Mouse (Mus musculus) urinary bladder, adult 18-20 months (tissue): Measurements from ENCODE around the gene Tuft1.
"Not testable (repeated sequence)": the region's sequence is repeated elsewhere in the genome, so short reads cannot be mapped to it uniquely, and the experiment has no call there.

Source experiments
- DNase-seq, 2 experiments: peaks; one replicate each; pipeline ENCODE4 v3.0.0; 2022; ENCODE audit warnings: low spot score in 2 of 2, mixed read lengths in 2 of 2

Gene Tuft1

DNA sequence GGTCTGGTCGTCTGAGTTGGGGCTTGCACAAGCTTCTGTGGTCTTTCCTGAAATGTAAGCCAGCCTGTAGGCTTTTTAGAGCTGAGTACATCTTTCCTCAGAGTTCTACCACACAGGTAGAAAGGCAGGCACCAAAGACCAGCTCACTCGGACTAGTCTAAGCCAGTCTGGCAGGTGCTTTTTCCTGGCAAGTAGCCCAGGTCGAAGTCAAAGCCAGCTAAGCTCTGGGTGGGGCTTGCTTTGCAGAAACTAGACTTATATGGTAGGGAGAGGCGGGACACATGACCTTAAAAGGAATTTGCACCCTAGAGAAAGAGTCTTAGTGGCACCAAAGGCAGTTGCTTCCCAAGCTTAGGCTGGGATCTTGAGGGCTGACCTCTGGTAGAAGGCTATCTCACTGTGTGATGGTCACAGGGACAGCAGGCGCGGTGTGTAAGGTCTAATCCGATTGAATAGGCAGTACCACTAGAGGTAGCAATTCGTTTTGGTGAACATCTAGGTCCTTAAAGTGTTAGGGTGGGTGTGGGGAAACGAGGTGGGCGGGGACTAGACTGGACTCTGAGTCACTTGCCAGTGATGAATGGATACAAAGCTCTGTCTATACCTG lies 573 bp upstream of the Tuft1 start:
- DNase-seq: not testable (repeated sequence)

DNA sequence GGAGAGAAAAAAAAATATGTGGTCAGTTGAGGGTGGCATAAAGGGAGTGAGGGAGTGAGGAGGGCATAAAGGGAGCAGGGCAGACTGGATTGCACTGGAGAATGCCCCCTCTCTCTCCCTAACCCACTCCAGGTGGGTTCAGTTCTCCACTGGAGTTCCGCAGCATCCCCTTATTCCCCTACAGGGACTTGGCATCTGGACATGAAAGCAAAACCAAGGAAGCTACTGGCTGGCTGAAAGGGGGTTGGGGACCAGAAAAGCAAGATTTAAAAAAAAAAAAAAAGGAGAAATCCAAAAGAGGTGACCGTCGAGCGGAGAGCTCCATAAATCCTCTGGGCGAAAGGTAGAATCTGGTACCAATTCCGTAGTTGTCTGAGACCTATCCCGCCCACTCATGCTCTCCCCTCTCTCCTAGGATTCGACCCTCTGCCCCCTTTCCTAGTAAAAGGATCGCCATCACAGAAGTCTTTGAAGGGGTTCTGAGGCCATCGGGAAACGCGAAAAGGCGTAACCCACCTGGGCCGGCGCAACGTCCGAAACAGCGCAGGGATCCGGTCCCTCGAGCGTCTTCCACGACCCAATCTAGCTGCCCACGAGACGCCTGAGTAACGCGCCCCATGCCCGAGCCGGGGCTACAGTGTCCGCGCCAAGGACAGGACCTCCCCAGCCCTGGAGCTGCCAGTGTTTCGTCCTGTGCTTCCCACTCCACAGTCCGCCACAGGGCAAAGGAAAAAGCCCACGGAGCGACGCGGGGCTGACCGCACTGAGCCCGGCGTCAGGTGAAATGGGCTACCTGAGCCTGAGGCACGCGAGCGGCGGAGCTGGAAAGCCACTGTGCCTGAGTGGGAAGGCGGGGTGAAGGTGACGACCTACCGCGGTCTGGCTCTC lies 576 bp downstream of the Tuft1 start:
- not testable (repeated sequence) for DNase-seq

DNA sequence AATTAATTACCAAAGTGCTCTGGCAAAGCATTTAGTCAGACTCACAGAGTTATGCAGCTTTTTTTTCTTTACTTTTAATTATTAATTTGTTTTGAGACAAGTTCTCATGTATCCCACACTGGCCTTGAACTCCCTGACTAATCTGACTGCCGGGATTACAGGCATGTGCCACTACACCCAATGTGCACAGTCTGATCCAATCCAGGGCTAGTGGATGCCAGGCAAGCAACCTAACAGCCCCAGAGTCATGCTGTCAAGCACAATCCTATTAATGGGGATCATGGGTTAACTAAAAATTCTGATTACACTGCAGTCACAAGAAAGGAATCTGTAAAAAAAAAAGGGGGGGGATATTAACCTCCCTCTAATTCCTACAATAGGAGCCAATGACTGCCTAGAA lies 4.7 kb downstream of the Tuft1 start:
- DNase-seq: not testable (repeated sequence)

DNA sequence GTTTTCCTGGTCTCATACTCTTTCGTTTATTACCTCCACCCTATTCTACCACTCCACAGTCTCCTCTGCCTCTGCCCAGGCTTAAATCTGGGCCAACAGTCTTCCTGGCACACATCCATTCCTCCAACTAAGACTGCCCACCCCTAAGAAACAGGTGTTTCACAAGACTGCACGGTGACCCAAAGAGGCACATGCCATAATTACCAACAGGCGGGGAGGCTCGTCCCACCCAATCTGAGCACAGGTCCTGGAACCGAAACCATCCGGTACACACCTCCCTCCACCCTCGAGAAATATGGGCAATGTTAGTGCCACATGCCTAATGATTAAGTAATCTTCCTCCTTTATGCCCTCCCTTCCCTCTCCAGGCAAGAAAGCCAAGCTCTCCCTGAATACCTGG lies 8.3 kb downstream of the Tuft1 start:
- DNase-seq: no peak

DNA sequence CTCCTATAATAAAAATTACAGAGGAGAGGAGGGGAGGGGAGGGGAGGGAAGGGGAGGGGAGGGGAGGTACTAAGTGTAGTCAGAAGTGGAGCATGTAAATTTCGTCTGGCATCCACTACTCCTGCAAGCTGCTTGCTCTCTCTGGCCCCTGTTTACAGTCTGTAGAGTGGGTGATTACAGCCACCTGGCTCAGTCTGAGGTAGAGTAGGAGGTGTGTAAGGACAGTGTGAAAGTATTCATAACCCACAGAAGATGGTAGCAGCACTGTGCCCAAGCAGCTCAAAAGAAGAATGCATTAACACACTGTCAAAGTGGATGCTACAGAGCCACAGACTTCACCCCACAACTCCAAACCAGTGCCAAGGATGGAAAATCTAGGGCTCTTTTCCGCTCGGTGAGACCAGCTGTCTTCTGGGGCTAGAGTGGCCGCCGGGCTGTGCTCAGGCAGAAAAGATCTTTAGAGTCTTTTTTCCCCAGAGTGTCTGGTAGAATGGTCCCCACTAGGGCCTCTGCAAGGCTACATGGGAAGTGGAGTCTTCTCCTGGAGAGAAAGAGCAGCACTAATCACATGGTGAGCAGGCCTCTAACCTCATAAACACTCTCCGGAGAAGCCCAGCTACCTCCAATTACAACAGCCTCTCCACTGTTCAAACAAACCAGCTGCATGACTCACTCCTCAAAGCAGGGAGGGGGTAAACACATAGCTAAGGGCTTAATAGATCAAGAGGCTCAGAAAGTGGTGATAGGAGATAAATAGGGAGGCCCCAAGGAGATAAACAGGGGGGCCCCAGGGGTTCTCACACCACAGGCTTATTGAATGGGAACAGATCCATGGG lies 9.7 kb downstream of the Tuft1 start:
- DNase-seq: peak; percentile 28 to 64

DNA sequence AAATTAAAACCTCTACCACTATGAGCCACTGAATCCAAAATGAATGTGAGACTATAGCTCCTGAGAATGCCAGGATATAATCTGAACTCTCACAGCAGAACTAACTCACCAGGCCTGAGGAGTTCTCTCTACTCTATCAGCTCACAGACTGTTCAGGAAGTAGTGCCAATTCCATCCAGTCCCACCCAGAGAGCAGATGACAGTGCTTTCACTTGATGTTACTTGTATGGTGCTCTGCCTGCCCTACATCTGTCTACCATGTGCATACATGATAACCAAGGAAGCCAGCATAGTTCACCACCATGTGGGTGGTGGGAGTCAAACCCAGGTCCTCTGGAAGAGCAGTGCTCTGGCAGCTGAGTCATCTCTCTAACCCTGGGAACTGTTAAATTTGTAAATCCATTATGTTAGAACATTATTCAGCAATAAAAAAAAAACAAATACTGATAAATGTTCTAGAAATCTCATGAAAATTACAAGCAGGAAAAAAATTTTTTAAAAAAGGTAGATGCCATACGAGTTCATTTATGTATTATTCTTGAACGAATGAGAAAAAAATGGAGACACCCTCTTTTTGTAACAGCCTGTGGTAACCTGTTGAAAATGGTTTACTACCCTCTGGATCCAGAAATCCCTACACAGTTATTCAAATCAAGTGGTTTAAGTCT lies 16.0 kb downstream of the Tuft1 start, which contains the start of gene Gm10972:
Gene Gm10972, plus strand, starts transcription at position 618 of the 668 bp plus-strand sequence.
- not testable (repeated sequence) for DNase-seq

DNA sequence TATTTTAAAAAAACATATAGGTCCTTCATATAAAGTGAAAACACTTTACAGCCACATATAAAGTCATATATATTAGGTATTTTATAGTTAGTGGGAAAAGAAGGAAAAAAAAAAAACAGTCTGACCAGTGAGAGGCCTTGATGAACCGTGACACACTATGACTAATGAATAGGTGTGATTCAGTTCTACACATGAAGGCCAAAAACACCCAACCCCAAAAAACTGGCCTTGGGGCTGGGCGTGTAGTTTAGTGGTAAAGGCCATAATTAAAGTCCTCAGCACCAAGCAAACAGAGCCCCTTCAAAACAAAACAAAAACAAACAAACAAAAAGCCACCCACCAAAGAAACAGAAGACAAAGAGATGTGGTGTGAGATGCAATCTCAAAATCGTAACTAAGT lies 28.8 kb downstream of the Tuft1 start:
- no peak for DNase-seq

DNA sequence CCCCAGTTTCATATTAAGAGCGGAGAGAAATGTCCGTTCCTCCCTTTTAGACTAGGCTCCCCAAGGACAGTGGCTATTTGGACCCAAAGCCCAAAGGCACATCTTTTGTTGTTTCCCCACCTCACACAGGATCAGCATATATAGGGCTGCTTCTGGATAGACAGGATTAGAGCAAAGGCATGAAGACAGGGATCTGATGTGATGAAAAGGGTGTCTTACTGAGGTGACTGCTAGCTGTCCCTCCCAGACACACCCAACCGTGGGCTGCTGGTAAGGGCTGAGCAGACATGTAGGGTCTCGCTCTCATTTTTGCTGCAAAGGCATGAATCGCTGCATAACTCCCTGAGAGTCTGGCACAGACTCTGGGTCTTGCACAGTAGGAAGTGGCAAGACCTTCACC lies 30.0 kb downstream of the Tuft1 start:
- DNase-seq: no peak

DNA sequence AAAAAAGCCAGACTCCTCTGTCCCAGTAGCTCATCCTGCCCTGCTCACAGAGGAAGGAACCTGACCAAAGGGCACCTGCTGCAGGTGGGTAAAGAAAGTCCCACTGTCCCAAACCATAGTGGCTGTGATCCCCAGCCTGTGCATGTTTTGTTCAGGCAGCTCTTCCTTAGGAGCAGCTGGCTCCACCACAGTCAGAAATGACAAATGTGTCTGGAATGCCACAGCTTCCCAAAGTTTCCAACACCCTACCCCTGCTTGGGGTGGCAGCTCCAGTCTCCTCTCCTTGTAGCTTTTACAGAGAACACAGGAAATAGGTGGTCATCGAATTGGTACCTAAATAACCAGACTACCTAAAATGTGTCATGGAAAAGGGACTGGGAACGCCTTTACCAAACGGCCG lies 34.4 kb downstream of the Tuft1 start:
- DNase-seq: no peak

DNA sequence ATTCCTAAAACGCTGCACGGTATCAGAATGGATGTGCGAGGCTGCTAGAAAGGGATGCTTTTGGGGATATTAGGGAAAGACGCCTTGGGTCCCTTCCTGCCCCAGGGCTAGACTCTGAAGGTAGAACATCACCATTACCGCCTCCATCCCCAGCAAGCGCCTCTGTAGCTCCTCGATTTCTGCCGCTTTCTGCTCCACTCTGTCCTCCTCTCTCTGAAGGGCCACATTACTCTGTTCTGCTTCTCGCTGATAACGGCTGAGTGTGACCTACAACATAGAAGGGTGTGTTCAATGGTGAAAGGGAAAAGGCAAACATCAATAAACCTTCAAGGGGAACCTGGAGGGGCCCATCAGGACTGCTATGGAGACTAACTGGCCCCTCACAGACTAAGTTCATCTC lies 36.1 kb downstream of the Tuft1 start:
- DNase-seq: no peak

DNA sequence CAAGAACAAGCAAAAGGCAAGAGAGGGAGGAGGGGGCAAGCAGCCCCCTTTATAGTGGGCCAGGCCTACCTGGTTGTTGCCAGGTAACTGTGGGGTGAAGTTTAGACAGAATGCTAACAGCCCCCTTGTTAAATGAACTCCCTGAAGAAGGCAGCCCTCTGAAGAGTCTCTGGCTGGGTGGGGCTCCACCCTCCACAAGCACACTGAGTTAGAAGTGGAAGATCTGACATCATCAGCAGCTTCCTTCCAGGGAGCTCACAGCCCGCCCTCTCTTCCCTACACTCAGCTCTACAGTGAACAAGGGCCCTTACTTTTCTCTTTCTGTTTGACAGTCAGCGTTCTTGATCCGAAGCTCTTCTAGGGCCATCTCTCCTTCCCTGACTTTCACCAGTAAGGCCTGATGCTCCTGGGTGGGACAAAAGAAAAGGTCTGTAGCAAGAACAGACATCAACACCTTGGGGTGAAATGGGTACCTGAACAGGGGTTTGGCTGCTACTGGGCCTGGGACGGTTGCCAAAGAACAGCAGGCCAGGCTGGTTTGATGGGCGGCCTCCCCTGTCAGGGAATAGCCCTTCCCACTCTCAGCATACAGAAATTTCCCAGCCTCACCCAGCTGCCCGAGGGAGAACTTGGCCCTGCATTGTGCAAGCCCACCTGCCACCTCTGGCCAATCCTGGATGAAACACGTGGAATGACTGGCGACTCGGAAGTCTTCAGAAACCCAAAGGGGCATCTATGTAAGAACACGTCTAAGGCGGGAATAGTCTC lies 36.7 kb downstream of the Tuft1 start:
- no peak for DNase-seq

DNA sequence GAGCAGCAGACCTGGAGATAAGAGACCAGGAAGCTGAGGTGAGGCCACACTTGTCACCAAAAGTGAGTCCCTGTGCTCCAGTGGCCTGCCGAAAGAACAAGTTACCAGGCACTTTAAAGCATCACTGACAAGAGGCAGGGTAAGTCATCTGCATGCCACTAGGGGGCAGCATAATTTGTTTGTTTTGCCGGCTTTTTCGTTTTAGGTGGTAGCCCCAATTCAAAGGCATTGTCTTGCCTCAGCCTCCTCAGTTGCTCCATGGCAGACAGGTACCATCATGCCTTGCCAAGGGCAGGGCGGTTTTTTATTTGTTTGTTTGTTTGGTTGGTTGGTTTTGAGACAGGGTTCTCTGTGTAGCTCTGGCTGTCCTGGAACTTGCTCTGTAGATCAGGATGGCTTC lies 42.0 kb downstream of the Tuft1 start:
- no peak for DNase-seq

DNA sequence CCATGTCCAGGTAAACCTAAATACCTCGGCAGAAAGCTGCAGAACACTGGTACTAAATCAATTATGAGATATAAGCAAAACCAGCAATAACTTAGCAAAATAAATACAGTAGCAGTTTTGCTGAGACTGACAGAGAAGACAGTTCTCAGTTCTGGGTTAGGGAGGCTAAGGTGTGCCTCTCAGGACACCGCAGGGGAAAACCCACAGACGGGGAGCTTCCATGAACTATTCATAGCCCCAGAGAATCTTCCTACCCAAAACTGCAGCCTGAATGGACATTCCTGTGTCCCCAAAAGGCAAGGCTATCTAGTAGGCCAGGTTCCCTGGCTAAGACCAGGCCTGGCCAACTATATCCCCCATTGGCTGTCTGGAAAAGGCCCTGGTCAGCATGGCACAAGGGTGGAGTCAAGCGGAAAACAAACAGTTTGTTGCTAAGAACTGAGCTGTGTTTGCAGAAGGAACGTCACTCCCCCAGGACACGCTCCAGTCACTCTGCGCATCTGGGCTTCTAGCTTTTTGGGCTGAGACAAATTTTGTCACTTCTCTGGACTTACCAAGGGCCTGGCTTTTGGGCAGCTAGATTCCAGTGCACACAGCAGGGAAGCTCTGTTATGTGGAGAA lies 45.3 kb downstream of the Tuft1 start:
- DNase-seq: no peak

DNA sequence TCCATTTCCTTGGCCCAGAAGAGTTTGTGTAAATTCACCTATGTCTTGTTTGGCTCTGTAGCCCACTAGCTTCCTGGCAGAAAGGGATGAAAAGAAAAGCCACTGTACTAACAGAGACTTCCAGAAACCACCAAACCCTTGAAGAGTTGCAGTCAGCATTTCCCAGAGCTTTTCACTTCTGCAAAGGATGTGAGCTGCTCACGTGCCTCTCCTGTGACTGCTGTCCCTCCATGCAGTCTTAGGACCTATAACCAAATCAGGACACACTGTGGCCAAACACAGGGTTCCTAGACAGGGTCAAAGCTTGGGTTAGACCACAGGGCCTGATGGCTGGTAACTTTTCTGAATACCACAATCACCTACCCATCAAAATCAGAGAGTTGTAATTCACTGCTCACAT lies 46.4 kb downstream of the Tuft1 start:
- no peak for DNase-seq

DNA sequence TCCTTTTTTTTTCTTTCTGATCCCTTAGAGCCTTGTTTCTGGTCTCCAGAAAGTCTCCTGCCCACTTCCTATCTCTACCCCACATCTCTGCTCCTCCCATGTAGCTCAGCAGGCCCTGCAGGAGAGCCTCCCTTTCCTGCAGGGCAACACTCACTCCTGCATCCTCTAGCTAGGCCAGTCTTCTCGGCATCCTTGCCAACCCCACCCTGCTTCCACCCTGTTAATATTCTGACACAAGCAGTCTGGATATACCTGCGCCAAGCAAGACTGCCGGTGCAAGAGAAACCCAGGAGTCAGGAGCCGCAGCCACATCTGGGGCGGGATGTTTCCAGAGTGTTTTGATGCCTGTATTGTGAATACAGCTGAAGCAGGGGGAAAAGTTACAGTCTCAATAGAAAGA lies 46.8 kb downstream of the Tuft1 start:
- no peak for DNase-seq

DNA sequence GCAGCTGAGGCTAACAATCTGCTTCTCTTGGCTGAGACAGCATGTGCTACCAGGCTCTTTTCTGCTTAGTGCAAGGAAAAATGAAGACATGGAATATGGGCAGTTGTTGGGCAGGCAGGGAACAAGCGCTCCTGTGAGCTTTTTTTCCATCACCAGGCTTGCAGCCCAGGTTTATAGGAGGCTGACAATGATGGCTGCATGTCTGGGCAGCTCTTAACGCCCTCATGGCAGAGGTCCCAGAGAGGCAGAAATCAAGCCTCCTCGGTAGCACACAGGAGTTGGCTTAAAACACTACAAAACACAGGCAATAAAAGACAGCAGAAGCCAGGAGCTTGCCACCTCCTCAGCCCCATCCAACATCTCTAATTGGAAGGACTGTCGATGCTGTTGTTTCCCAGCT lies 47.3 kb downstream of the Tuft1 start:
- no peak for DNase-seq

DNA sequence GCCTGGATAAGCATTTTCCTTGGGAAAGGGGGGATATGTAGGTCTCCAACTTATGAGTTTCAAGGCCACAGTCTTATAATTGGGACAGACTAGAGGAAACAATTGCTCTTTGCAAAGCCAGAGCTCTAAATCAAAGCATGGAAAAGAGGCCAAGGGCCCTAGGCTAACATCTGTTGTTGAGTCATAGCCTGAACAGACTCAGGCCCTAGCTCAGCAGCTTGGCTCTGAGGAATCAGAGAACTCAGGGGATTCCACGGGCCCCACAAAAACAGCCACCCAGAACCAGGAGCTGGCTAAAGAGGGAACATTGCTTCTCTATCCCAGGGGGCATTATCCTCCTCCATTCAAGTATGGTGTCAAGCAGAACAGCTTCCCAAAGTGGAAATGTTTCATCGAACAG lies 48.1 kb downstream of the Tuft1 start:
- no peak for DNase-seq

DNA sequence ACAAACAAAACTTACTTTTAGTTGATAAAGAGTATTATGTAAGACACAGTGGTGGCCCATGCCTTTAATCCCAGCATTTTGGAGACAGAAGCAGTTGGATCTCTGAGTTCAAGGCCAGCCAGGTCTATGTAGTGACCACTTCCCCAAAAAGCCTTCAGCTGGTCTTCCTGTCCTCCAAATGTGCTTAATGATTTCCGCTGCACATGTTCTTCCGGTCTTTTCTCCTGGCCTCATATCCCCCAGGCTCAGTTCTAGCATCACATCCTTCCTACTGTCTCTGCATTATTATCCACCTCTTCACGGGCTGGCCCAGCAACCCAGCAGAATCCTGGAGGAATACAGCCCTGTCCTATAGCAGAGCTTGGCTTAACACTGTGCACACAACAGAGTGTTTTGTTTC lies 49.1 kb downstream of the Tuft1 start:
- DNase-seq: no peak

DNA sequence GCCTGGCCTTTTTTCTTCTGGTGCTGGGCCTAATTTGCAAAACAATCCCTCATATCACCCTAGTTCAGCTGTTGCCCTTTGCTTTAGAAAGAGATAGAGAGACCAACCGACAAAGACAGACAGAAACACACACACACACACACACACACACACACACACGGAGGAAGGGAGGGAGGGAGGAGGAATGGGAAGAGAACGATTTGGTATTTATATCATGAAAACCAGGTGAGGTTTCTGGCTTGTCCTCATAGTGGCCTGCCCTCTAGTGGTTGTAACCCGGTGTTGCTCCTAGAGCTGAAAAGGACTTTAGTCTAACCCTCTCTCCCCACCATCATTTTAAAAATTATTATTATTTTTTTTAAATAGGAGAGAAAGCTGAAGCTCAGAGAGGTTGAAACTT lies 56.7 kb downstream of the Tuft1 start:
- DNase-seq: peak in 1 of 2 experiments; percentile 25

DNA sequence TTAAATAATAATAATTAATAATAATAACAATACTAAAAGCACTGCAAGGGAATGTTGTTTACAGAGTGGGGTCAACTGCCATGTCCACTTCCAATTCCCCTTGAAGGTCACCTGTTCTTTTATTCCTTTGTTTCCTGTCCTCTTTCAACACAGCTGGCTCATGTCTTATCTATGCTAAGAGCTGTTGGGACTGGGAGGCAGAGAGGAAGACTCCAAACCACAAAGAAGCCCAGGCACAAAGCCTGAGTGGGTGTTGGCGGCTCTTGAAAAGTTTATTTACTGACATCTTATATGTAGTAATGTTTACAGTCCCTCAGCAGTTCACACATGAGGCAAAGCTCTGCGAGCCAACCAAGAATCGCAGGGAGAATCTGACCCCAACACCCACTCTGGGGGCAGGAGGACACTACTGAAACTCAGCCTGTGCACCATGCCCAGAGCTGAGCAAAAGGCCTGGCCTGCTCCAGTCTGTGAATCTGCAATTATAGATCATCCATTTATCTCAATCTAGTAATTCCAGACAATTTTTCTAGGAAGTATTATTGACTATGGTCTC lies 61.4 kb downstream of the Tuft1 start:
- DNase-seq: no peak
